Mouse (Mus musculus): Measurements from ENCODE around the gene Mras.

DNA sequence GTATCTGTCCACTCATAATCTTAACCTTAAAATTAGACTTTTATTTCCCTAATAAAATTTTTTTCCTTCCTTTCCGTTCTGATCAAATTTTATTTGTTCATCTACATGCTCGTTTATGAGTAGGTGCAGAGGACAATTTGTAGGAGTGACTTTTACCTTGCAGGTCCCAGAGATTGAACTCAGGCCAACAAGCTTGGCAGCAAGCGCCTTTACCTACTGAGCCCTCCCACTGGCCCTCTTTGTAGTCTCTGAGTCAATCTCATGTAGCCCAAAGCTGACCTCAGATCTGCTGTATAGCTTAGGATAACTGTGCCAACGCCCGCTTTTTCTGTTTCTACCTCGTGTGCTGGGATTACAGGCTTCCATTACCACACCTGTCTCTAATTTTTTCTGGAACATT lies 5.2 kb downstream of the Mras start:
- TF ChIP-seq EP300 (optimal IDR thresholded peaks at IDR 0.05): no peak
- no peak for TF ChIP-seq CTCF (IDR thresholded peaks at IDR 0.05; ENCODE audit: low read depth)
